8 mouse cellular contexts compared by ENCODE assay signal in the genomic region with DNA sequence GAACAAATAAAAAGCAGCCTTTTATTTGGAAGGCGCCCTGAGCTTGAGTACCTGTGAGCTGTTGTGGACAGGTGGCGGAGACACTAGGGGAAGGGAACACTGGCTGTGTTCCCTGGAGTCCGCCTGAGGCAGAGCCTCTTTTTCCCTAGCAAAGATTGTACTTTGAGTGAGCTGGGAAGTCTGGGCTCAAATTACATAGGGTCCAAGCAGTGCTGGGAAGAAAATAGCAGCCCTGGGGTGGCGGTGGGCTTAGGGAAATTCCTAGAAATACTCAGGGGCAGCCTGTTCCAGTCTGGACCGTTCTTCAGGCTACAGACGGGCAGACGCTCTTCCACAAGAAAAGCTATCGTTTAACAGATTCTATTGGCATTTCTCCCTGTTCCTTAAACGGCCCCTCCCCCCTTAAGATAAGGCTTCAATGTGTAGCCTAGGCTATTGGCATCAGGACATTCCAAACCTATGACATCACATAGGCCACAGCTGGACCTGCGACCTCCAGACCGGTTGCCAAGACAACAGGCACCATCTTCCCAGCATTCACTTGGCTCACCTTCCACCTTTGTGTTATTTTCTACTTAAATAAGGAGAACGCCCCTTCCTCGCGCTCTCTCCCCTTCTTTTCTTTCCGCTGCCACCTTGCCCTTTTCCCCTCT. TPM values are rescaled to one million over a fixed set of nuclear protein-coding genes. Genes with fewer than 3 reads are reported as not detected.
DNase-seq lines count a peak whose midpoint lies in the region; ATAC-seq and TF ChIP-seq lines count a peak whose summit lies in the region.

No protein-coding gene starts in this region.

- TF ChIP-seq CTCF in C2C12 (IDR thresholded peaks at IDR 0.05; ENCODE audit: control insufficient read depth, insufficient read depth, insufficient read length), result no peak
- no peak for TF ChIP-seq CTCF in G1E (IDR thresholded peaks at IDR 0.05; ENCODE audit: low read depth, low read length)
- TF ChIP-seq CTCF in kidney, adult 2 months (conservative IDR thresholded peaks at IDR 0.05; ENCODE audit: insufficient read depth, insufficient read length, low read depth, low read length), result no peak
- no peak for TF ChIP-seq CTCF in stomach, postnatal 0 days (IDR thresholded peaks at IDR 0.05; ENCODE audit: low read depth)

- H3K79me2 ChIP-seq in C2C12 (ENCODE audit: control insufficient read depth, insufficient read depth), result peaks cover 15% of the 10 kb centered on the region

- peak overlapping the region; percentile 39 for H3ac ChIP-seq in C2C12 (ENCODE audit: control insufficient read depth, insufficient read length, low read depth)

- H3K9me3 ChIP-seq in G1E (replicated peaks), result no peaks in the 10 kb centered on the region
- H3K9me3 ChIP-seq in forebrain, embryonic 13.5 days (replicated peaks), result no peaks in the 10 kb centered on the region
- no peaks in the 10 kb centered on the region for H3K9me3 ChIP-seq in lung, embryonic 16.5 days (ENCODE audit: control insufficient read depth, low read length)
- no peaks in the 10 kb centered on the region for H3K9me3 ChIP-seq in stomach, postnatal 0 days (ENCODE audit: control insufficient read depth, low read length)

- H3K27ac ChIP-seq in forebrain, embryonic 13.5 days, result peak overlapping the region; percentile 81
- H3K27ac ChIP-seq in kidney, adult 2 months (ENCODE audit: insufficient read depth, low read depth, low read length), result no peak overlapping the region
- peak overlapping the region; percentile 56 for H3K27ac ChIP-seq in lung, embryonic 16.5 days (ENCODE audit: low read length)
- peak overlapping the region; percentile 35; the same call in 1 of the 2 replicates for H3K27ac ChIP-seq in stomach, postnatal 0 days (replicated peaks)

- H3K9ac ChIP-seq in forebrain, embryonic 13.5 days, result peak overlapping the region; percentile 73
- H3K9ac ChIP-seq in lung, embryonic 16.5 days (ENCODE audit: low read length), result peak overlapping the region; percentile 44
- H3K9ac ChIP-seq in stomach, postnatal 0 days (ENCODE audit: low read length), result 0 out of 2 replicates have a peak overlapping the region, but pooled peaks have one; percentile 38

- no peak for TF ChIP-seq POLR2A in kidney, adult 2 months (IDR thresholded peaks at IDR 0.05; ENCODE audit: low read depth, low read length)

- 2% methylated on average over 15 of the region's 15 CpGs for WGBS in forebrain, embryonic 13.5 days
- 13% methylated on average over 15 of the region's 15 CpGs for WGBS in kidney, adult 2 months
- 3% methylated on average over 15 of the region's 15 CpGs for WGBS in lung, embryonic 16.5 days
- 3% methylated on average over 15 of the region's 15 CpGs for WGBS in stomach, postnatal 0 days

- H3K4me3 ChIP-seq in C2C12 (ENCODE audit: insufficient read depth, poor library complexity, severe bottlenecking) (peak overlapping the region; percentile 52), G1E (ENCODE audit: low read depth, low read length) (peak overlapping the region; percentile 61; the same call in 1 of the 2 replicates)
- peak overlapping the region; percentile 52 for H3K4me3 ChIP-seq in forebrain, embryonic 13.5 days
- peak overlapping the region; percentile 40 for H3K4me3 ChIP-seq in kidney, adult 2 months (ENCODE audit: insufficient read depth, low read depth, low read length)
- H3K4me3 ChIP-seq in lung, embryonic 16.5 days (ENCODE audit: low read length), result peak overlapping the region; percentile 50
- peak overlapping the region; percentile 28 for H3K4me3 ChIP-seq in stomach, postnatal 0 days (ENCODE audit: low read depth, low read length)

- peaks cover 41% of the 10 kb centered on the region for H3K4me1 ChIP-seq in G1E (ENCODE audit: insufficient read depth, low read depth, low read length)
- H3K4me1 ChIP-seq in forebrain, embryonic 13.5 days, result peaks cover 20% of the 10 kb centered on the region
- no peaks in the 10 kb centered on the region for H3K4me1 ChIP-seq in kidney, adult 2 months (ENCODE audit: control insufficient read depth, insufficient read depth, low read length)
- H3K4me1 ChIP-seq in lung, embryonic 16.5 days (replicated peaks; ENCODE audit: control insufficient read depth, insufficient read depth, low read length), result peaks cover 6% of the 10 kb centered on the region
- H3K4me1 ChIP-seq in stomach, postnatal 0 days (replicated peaks; ENCODE audit: control insufficient read depth, insufficient read depth), result 0 out of 2 replicates have a peak, but pooled peaks cover 2% of the 10 kb centered on the region

- no peak for TF ChIP-seq EP300 in stomach, postnatal 0 days (optimal IDR thresholded peaks at IDR 0.05)

- peaks cover 10% of the 10 kb centered on the region for H3K79me3 ChIP-seq in C2C12 (ENCODE audit: low read depth)

- ATAC-seq in G1E (ENCODE audit: extremely low read depth, insufficient number of reproducible peaks, low FRiP score, poor library complexity, severe bottlenecking), result no peak
- ATAC-seq in forebrain, embryonic 13.5 days, result peak; percentile 81
- peak; percentile 86 for ATAC-seq in lung, embryonic 16.5 days (ENCODE audit: low read depth)
- ATAC-seq in stomach, postnatal 0 days (ENCODE audit: low FRiP score, low TSS enrichment), result peak; percentile 70
- no peak for ATAC-seq in erythroid progenitor cell, adult 5-6 weeks (replicated peaks; ENCODE audit: low FRiP score, poor library complexity, severe bottlenecking)

- peak overlapping the region; percentile 75 for H3K4me2 ChIP-seq in forebrain, embryonic 13.5 days
- H3K4me2 ChIP-seq in lung, embryonic 16.5 days (ENCODE audit: low read depth, low read length), result peak overlapping the region; percentile 88
- peak overlapping the region; percentile 67 for H3K4me2 ChIP-seq in stomach, postnatal 0 days (replicated peaks; ENCODE audit: low read depth)

- H3K36me3 ChIP-seq in C2C12 (ENCODE audit: control insufficient read depth, insufficient read depth) (peaks cover 5% of the 10 kb centered on the region), G1E (replicated peaks) (no peaks in the 10 kb centered on the region)
- H3K36me3 ChIP-seq in forebrain, embryonic 13.5 days (ENCODE audit: poor library complexity, severe bottlenecking), result 0 out of 2 replicates have a peak, but pooled peaks cover 2% of the 10 kb centered on the region
- no peaks in the 10 kb centered on the region for H3K36me3 ChIP-seq in kidney, adult 2 months (ENCODE audit: control insufficient read depth, insufficient read depth, low read length)
- no peaks in the 10 kb centered on the region for H3K36me3 ChIP-seq in lung, embryonic 16.5 days (ENCODE audit: control insufficient read depth, insufficient read depth, low read length)
- H3K36me3 ChIP-seq in stomach, postnatal 0 days (ENCODE audit: control insufficient read depth, insufficient read depth, low read length), result no peaks in the 10 kb centered on the region

- H3K27me3 ChIP-seq in C2C12 (ENCODE audit: control insufficient read depth, insufficient read depth, insufficient read length) (no peaks in the 10 kb centered on the region), G1E (ENCODE audit: insufficient read depth, low read length) (peaks cover 31% of the 10 kb centered on the region)
- no peaks in the 10 kb centered on the region for H3K27me3 ChIP-seq in forebrain, embryonic 13.5 days
- H3K27me3 ChIP-seq in kidney, adult 2 months (replicated peaks; ENCODE audit: control insufficient read depth, insufficient read depth, low read length), result no peaks in the 10 kb centered on the region
- no peaks in the 10 kb centered on the region for H3K27me3 ChIP-seq in lung, embryonic 16.5 days (ENCODE audit: control insufficient read depth, insufficient read depth, low read depth, low read length)
- no peaks in the 10 kb centered on the region for H3K27me3 ChIP-seq in stomach, postnatal 0 days (ENCODE audit: control insufficient read depth, insufficient read depth, low read length)

- DNase-seq in G1E (ENCODE audit: low spot score), result no peak
- peak; percentile 70 for DNase-seq in kidney, adult 2 months
- peak; percentile 67 for DNase-seq in stomach, postnatal 0 days (ENCODE audit: low spot score)
- DNase-seq in frontal cortex, postnatal 10 days (ENCODE audit: low spot score in 2 of 2), result no peak

TF ChIP-seq in C2C12, 6 proteins besides CTCF, POLR2A, EP300 and RAD21:
- TF ChIP-seq USF1 (IDR thresholded peaks at IDR 0.05; ENCODE audit: low read depth) (no peak), FOSL1 (IDR thresholded peaks at IDR 0.05; ENCODE audit: insufficient read depth, low read length, poor library complexity, severe bottlenecking) (no peak), MYOG (IDR thresholded peaks at IDR 0.05; ENCODE audit: control insufficient read depth, extremely low read depth, insufficient read length) (no peak), MYOD1 (IDR thresholded peaks at IDR 0.05; ENCODE audit: control insufficient read depth, insufficient read length, low read depth) (peak; percentile 21), CEBPB (IDR thresholded peaks at IDR 0.05; ENCODE audit: low read depth) (no peak), MAX (IDR thresholded peaks at IDR 0.05) (no peak)

RNA-seq across cellular contexts. Expression of a gene that starts 31.3 kb away (rescaled TPM):
- polyA plus RNA-seq in C2C12 (2012; fragmentation: generic; extraction: Trizol), result 7,691 TPM
- 20,210 and 21,324 TPM in 2 replicates for total RNA-seq in G1E (2014; fragmentation: Nextera tagmentation)
- 8,565 and 9,264 TPM in 2 replicates for total RNA-seq in G1E (2017)
- polyA plus RNA-seq in G1E (2012), result 1,062 and 1,118 TPM in 2 replicates
- 4,108 and 4,123 TPM in 2 replicates for polyA plus RNA-seq in forebrain, embryonic 13.5 days (2015; fragmentation: Nextera tagmentation; extraction: Ambion mirVana)
- 4,503 and 4,540 TPM in 2 replicates for polyA plus RNA-seq in kidney, adult 2 months (2012; rRNA removed)
- polyA plus RNA-seq in lung, embryonic 16.5 days (2015; fragmentation: Nextera tagmentation; extraction: Ambion mirVana), result 4,476 and 4,740 TPM in 2 replicates
- 2,673 and 2,818 TPM in 2 replicates for polyA plus RNA-seq in stomach, postnatal 0 days (2015; fragmentation: Nextera tagmentation; extraction: Ambion mirVana)
- 4,196 and 4,552 TPM in 2 replicates for total RNA-seq in erythroid progenitor cell, adult 5-6 weeks (2015; ENCODE audit: low replicate concordance)
- total RNA-seq in erythroid progenitor cell, adult 5-6 weeks (2017; ENCODE audit: low replicate concordance), result 1,708 and 2,374 TPM in 2 replicates

Comparison
In these comparisons a context has a peak if more than half of its experiments do, and no peak if none do; other contexts are left out.
1. ATAC-seq: peak in forebrain, embryonic 13.5 days (single experiment), lung, embryonic 16.5 days (single experiment) and stomach, postnatal 0 days (single experiment); none in G1E (single experiment) and erythroid progenitor cell, adult 5-6 weeks (single experiment).
2. DNase-seq: peak in kidney, adult 2 months (single experiment) and stomach, postnatal 0 days (single experiment); none in G1E (single experiment) and frontal cortex, postnatal 10 days (0 of 2).
3. Peak in every context shown above with its lines, with median percentiles within 50 percentile points of each other: H3K4me3 ChIP-seq, H3K4me2 ChIP-seq and H3K9ac ChIP-seq.